Mouse (Mus musculus): ENCODE measurements at regions not wholly inside any gene's neighbourhood (a gene's known extent, or its start where the extent isn't known, plus 50 kb on each side); places are given as distances from the start of the nearest gene placed in this dataset.

DNA sequence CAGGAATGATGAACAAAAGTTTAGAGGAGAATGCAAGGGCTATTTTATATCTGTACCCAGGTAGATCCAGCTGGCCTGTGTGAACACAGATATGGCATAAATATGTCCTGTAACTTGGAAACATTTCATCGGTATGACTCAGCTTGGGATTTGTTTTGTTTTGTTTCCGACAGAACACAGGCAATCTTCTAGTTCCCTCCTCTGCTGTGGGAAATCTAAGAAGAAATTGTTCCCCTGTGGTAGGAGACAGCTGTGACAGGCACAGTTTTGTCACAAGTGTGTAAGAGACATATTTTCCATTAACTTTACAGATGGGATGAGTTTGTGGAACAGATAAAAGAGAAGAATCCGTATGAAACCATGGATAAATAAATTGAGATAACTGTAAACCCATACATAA is 687.0 kb downstream of the Tpm3-rs7 start:
- Histone ChIP-seq H3K9me3 (ENCODE audit: control insufficient read depth, low read length) (no peaks in the 10 kb centered on the region), H3K27me3 (ENCODE audit: control insufficient read depth, insufficient read depth, low read length) (no peaks in the 10 kb centered on the region), H3K27ac (ENCODE audit: low read depth, low read length) (no peak overlapping the region), H3K4me2 (ENCODE audit: low read depth, low read length, severe bottlenecking) (no peak overlapping the region), H3K9ac (ENCODE audit: low read length) (no peak overlapping the region), H3K4me3 (ENCODE audit: low read depth, low read length) (no peak overlapping the region), H3K36me3 (ENCODE audit: control insufficient read depth, insufficient read depth, low read length) (no peaks in the 10 kb centered on the region), H3K4me1 (replicated peaks; ENCODE audit: control insufficient read depth, insufficient read depth, low read length) (no peaks in the 10 kb centered on the region)
- ATAC-seq (replicated peaks; ENCODE audit: low FRiP score), result no peak
- DNase-seq (ENCODE audit: low spot score), result no peak
- WGBS, result 85% methylated on average over 3 of the region's 3 CpGs

DNA sequence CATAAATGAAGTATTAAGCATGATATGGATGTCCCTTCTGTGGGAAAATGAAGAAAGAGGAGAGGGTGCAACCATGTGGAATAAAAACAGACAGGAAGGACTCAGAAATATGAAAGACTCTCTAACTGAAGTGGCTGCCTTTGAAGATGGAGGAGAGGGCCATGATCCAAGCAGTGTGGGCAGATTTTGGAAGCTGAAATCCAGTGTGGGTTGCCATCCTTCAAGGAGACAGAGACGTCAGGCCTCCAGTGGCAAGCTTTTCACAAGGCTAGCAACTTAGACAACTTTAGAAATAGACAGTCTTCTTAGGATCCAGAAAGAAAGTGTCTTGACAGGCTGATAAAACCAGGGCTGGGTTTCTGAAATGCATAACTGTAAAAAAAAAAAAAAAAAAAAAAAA is 688.0 kb downstream of the Tpm3-rs7 start:
- Histone ChIP-seq H3K9me3 (ENCODE audit: control insufficient read depth, low read length) (no peaks in the 10 kb centered on the region), H3K36me3 (ENCODE audit: control insufficient read depth, insufficient read depth, low read length) (no peaks in the 10 kb centered on the region), H3K4me1 (replicated peaks; ENCODE audit: control insufficient read depth, insufficient read depth, low read length) (no peaks in the 10 kb centered on the region), H3K27ac (ENCODE audit: low read depth, low read length) (no peak overlapping the region), H3K4me3 (ENCODE audit: low read depth, low read length) (no peak overlapping the region), H3K9ac (ENCODE audit: low read length) (no peak overlapping the region), H3K4me2 (ENCODE audit: low read depth, low read length, severe bottlenecking) (no peak overlapping the region), H3K27me3 (ENCODE audit: control insufficient read depth, insufficient read depth, low read length) (no peaks in the 10 kb centered on the region)
- WGBS, result 78% methylated on average over 1 of the region's 1 CpGs
- DNase-seq (ENCODE audit: low spot score) (no peak), ATAC-seq (replicated peaks; ENCODE audit: low FRiP score) (no peak)

DNA sequence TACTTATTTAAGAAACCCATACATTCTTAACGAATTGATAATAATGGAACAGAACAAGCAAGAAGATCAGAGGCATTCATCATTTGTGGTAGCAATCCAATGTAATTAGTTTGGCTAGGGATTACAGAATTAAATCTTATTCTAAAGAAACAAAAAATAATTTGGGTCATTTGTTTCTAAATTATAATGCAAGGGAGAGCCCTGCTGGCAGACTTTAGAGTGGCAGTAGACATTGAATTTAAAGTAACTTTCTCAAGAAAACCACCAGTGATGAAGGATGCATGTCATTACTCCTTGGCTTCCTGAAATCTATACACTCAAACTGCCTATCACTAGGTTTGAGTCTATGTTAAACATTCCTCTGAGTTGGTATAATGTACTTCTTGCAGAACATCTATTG is 722.7 kb downstream of the Tpm3-rs7 start:
- no peak overlapping the region for H3K4me2 ChIP-seq (ENCODE audit: low read depth, low read length, severe bottlenecking)
- H3K4me1 ChIP-seq (replicated peaks; ENCODE audit: control insufficient read depth, insufficient read depth, low read length), result no peaks in the 10 kb centered on the region
- H3K4me3 ChIP-seq (ENCODE audit: low read depth, low read length), result no peak overlapping the region
- H3K27ac ChIP-seq (ENCODE audit: low read depth, low read length), result no peak overlapping the region
- ATAC-seq (replicated peaks; ENCODE audit: low FRiP score), result no peak
- H3K27me3 ChIP-seq (ENCODE audit: control insufficient read depth, insufficient read depth, low read length), result no peaks in the 10 kb centered on the region
- H3K9me3 ChIP-seq (ENCODE audit: control insufficient read depth, low read length), result no peaks in the 10 kb centered on the region
- DNase-seq (ENCODE audit: low spot score), result no peak
- H3K36me3 ChIP-seq (ENCODE audit: control insufficient read depth, insufficient read depth, low read length), result no peaks in the 10 kb centered on the region
- H3K9ac ChIP-seq (ENCODE audit: low read length), result no peak overlapping the region
- 73% methylated on average over 1 of the region's 1 CpGs for WGBS

DNA sequence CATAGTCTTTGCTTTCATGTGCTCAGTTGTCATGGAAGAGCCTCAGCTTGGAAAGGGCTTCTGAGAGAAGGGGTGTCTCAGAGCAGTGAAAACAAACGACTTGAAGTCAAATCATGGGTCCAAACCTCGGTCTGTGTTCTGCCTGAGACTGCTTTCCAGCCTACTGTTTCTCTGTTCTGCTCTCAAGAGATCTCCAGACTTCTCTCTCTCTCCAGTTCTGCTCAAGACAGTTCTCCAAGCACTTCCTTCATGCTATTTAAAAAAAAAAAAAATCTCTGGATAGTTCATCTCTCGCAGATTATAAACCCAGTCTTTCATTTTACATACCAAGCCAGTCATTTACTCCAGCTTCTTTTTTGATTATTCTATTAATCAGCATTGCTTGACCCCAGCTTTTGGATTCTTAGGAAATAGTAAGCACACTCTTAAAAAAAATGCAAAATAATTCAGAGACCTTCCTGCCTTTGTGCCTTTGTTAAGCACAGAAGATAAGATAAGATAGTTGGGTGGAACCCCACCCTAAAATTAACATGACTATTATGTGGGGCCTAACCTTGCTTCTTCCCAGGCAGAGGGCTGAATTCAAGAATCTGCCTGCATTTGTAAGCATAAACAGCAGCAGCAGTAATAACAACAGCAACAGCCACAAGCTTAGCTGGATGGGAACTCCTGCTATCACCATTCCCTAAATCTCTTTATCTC is 724.4 kb downstream of the Tpm3-rs7 start:
- H3K4me3 ChIP-seq (ENCODE audit: low read depth, low read length), result no peak overlapping the region
- no peaks in the 10 kb centered on the region for H3K27me3 ChIP-seq (ENCODE audit: control insufficient read depth, insufficient read depth, low read length)
- WGBS, result 50% methylated on average over 3 of the region's 3 CpGs

DNA sequence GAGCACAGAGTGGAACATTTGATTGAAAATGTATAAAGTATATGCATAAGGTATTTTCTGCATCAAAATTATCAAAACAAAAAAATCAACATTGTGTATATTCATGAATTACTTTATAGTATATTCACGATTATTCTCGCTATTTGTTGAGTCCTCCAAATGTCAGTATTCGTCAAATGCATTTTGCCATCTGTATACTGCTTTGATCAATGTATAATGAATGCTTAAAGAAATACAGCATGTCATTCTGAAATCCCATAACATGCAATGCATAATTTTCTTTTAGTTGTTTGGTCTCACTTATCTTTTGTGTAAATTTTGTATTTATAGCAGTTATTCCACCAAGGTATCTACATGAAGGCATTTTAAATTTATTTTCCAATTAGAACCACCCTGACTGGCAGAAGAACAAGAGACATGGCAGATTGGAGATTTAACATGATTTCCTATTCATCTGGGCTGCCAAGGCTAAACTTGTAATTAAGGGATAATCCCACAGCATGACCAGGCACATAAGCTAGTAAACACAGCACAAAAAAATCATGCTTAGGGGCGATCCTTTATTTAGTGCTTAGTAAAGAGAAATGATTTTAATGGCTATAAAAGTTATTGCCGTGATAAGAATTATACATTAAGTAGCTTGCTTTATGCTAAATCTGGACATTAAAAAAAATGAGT is 739.3 kb downstream of the Tpm3-rs7 start:
- WGBS, result 71% methylated on average over 5 of the region's 5 CpGs
- Histone ChIP-seq H3K36me3 (ENCODE audit: control insufficient read depth, insufficient read depth, low read length) (no peaks in the 10 kb centered on the region), H3K4me1 (replicated peaks; ENCODE audit: control insufficient read depth, insufficient read depth, low read length) (no peaks in the 10 kb centered on the region), H3K9me3 (ENCODE audit: control insufficient read depth, low read length) (no peaks in the 10 kb centered on the region), H3K27me3 (ENCODE audit: control insufficient read depth, insufficient read depth, low read length) (no peaks in the 10 kb centered on the region), H3K4me3 (ENCODE audit: low read depth, low read length) (no peak overlapping the region), H3K4me2 (ENCODE audit: low read depth, low read length, severe bottlenecking) (no peak overlapping the region), H3K9ac (ENCODE audit: low read length) (no peak overlapping the region), H3K27ac (ENCODE audit: low read depth, low read length) (no peak overlapping the region)
- no peak for DNase-seq (ENCODE audit: low spot score)
- no peak; the same call in 1 of the 2 replicates for ATAC-seq (replicated peaks; ENCODE audit: low FRiP score)

More for the DNA sequence above, 724.4 kb downstream of the Tpm3-rs7 start:
- H3K27ac ChIP-seq (ENCODE audit: low read depth, low read length), result no peak overlapping the region
- no peak for DNase-seq (ENCODE audit: low spot score)
- no peaks in the 10 kb centered on the region for H3K36me3 ChIP-seq (ENCODE audit: control insufficient read depth, insufficient read depth, low read length)
- H3K4me1 ChIP-seq (replicated peaks; ENCODE audit: control insufficient read depth, insufficient read depth, low read length), result no peaks in the 10 kb centered on the region
- no peaks in the 10 kb centered on the region for H3K9me3 ChIP-seq (ENCODE audit: control insufficient read depth, low read length)
- ATAC-seq (replicated peaks; ENCODE audit: low FRiP score), result no peak
- no peak overlapping the region for H3K4me2 ChIP-seq (ENCODE audit: low read depth, low read length, severe bottlenecking)
- no peak overlapping the region for H3K9ac ChIP-seq (ENCODE audit: low read length)

DNA sequence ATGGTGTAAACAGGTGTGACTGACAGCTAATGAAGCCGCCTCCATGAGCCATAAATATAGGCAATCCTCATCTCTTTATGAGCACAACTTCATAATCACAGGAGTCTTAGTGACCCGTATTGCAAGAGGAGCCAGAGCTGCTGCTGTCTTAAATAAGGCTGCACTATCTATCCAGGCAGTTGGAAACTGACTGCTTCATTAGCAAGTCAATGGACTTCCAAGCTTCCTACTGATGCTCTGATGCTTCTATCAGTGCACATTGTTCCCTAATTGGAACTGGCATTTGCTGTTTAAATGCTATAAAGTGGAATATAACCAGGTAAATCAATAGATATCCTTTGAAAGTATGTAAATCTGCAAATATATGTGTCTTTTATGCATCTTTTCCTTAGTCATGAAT is 746.9 kb downstream of the Tpm3-rs7 start:
- Histone ChIP-seq H3K36me3 (ENCODE audit: control insufficient read depth, insufficient read depth, low read length) (no peaks in the 10 kb centered on the region), H3K27me3 (ENCODE audit: control insufficient read depth, insufficient read depth, low read length) (no peaks in the 10 kb centered on the region), H3K4me3 (ENCODE audit: low read depth, low read length) (no peak overlapping the region), H3K9ac (ENCODE audit: low read length) (no peak overlapping the region), H3K4me2 (ENCODE audit: low read depth, low read length, severe bottlenecking) (no peak overlapping the region), H3K4me1 (replicated peaks; ENCODE audit: control insufficient read depth, insufficient read depth, low read length) (no peaks in the 10 kb centered on the region), H3K9me3 (ENCODE audit: control insufficient read depth, low read length) (no peaks in the 10 kb centered on the region), H3K27ac (ENCODE audit: low read depth, low read length) (no peak overlapping the region)
- no peak for ATAC-seq (replicated peaks; ENCODE audit: low FRiP score)
- no peak for DNase-seq (ENCODE audit: low spot score)
- WGBS, result 45% methylated on average over 2 of the region's 2 CpGs

DNA sequence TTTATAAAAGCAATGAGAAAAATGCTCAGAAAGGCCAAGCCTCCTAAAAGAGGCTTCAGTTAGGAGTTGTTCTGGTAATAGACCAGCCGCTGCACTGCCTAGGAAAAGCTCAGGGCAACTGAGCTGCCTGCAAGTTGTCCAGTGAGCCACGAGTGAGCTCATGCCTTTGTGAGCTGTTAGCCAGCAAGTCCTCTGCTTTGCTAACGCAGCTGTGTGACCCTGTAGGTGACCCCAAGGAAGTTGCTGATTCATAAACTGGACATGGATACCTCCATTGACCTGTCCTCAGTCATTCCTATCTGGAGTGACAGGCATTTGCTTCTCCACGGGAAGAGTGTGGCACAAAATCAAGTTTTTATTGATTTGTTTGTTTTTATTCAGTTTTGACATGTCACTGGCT is 748.2 kb downstream of the Tpm3-rs7 start:
- Histone ChIP-seq H3K36me3 (ENCODE audit: control insufficient read depth, insufficient read depth, low read length) (no peaks in the 10 kb centered on the region), H3K27me3 (ENCODE audit: control insufficient read depth, insufficient read depth, low read length) (no peaks in the 10 kb centered on the region), H3K9me3 (ENCODE audit: control insufficient read depth, low read length) (no peaks in the 10 kb centered on the region), H3K4me2 (ENCODE audit: low read depth, low read length, severe bottlenecking) (no peak overlapping the region), H3K4me3 (ENCODE audit: low read depth, low read length) (no peak overlapping the region), H3K9ac (ENCODE audit: low read length) (no peak overlapping the region), H3K27ac (ENCODE audit: low read depth, low read length) (no peak overlapping the region), H3K4me1 (replicated peaks; ENCODE audit: control insufficient read depth, insufficient read depth, low read length) (no peaks in the 10 kb centered on the region)
- DNase-seq (ENCODE audit: low spot score) (no peak), ATAC-seq (replicated peaks; ENCODE audit: low FRiP score) (0 out of 2 replicates have a peak, but pooled peaks have one; percentile 44)
- WGBS, result 26% methylated on average over 4 of the region's 4 CpGs

DNA sequence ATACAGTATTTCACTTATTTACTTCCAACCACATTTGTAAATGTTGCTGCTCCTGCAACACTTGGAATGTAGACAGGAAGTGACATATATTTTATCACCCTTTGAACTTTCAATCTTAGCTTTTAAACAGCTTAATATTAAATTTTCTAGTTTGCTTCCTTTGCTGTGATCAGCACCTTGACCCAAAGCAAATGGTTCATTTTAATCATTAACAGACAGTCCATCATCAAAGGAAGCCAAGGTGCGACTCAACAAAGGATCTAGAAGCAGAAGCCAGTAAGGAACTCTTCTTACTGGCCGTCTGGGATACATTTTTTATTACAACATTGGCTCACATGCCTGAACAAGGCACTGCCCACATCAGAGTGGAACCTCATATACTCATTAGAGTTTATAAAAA is 758.8 kb downstream of the Tpm3-rs7 start:
- Histone ChIP-seq H3K27ac (ENCODE audit: low read depth, low read length) (no peak overlapping the region), H3K27me3 (ENCODE audit: control insufficient read depth, insufficient read depth, low read length) (no peaks in the 10 kb centered on the region), H3K36me3 (ENCODE audit: control insufficient read depth, insufficient read depth, low read length) (no peaks in the 10 kb centered on the region), H3K9me3 (ENCODE audit: control insufficient read depth, low read length) (no peaks in the 10 kb centered on the region), H3K4me1 (replicated peaks; ENCODE audit: control insufficient read depth, insufficient read depth, low read length) (no peaks in the 10 kb centered on the region), H3K9ac (ENCODE audit: low read length) (no peak overlapping the region), H3K4me3 (ENCODE audit: low read depth, low read length) (no peak overlapping the region), H3K4me2 (ENCODE audit: low read depth, low read length, severe bottlenecking) (no peak overlapping the region)
- ATAC-seq (replicated peaks; ENCODE audit: low FRiP score) (no peak), DNase-seq (ENCODE audit: low spot score) (no peak)
- 72% methylated on average over 2 of the region's 2 CpGs for WGBS

DNA sequence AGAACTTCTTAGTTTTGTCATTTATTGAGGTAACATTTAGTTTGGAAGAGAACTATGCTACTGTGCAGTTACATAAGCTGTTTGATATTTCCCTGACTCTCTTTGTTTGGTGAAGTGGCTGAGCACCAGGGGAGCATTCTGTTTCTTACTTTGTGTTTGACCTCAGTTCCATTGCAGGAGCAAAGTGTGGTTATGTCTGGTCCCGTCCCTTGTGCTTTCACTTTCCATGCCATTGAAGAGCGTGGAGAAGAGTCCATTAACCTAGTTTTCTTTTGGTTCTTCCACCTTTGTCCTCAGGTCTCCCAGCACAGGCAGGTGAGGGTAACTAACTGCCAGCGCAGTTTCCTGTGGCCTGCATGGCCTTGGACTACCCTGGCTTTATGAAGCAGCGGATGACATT is 759.6 kb downstream of the Tpm3-rs7 start:
- WGBS, result 86% methylated on average over 4 of the region's 4 CpGs
- Histone ChIP-seq H3K4me1 (replicated peaks; ENCODE audit: control insufficient read depth, insufficient read depth, low read length) (no peaks in the 10 kb centered on the region), H3K27ac (ENCODE audit: low read depth, low read length) (no peak overlapping the region), H3K9ac (ENCODE audit: low read length) (no peak overlapping the region), H3K9me3 (ENCODE audit: control insufficient read depth, low read length) (no peaks in the 10 kb centered on the region), H3K4me3 (ENCODE audit: low read depth, low read length) (no peak overlapping the region), H3K36me3 (ENCODE audit: control insufficient read depth, insufficient read depth, low read length) (no peaks in the 10 kb centered on the region), H3K27me3 (ENCODE audit: control insufficient read depth, insufficient read depth, low read length) (no peaks in the 10 kb centered on the region), H3K4me2 (ENCODE audit: low read depth, low read length, severe bottlenecking) (no peak overlapping the region)
- no peak for ATAC-seq (replicated peaks; ENCODE audit: low FRiP score)
- DNase-seq (ENCODE audit: low spot score), result no peak
